Mouse (Mus musculus): ENCODE results near the gene Rsf1. TPM values are rescaled to one million over a fixed set of nuclear protein-coding genes. Genes with fewer than 3 reads are reported as not detected.

Rsf1 gene
- polyA plus RNA-seq, 1 experiment, result 16.5 TPM

DNA sequence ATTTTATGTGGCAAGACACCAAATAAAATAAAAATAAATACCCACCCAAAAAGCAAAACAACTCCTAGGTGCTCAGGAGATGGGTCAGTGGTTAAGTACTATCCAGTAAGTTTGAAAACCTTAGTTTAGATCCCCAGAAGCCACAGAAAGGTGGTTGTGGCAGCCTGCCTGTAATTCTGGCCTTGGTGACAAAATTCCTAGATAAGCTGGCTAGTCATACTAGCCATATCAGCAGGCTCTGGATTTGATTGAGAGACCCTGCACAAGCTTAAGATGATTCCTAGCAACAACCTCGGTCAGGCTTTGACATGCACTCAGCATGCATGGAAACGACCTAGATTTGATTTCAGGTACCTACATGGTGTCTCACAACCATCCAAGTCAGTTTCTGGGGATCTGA lies 49.7 kb downstream of the Rsf1 start:
- DNase-seq (ENCODE audit: extremely low spot score in 1 of 2, low spot score in 1 of 2), result no peak

DNA sequence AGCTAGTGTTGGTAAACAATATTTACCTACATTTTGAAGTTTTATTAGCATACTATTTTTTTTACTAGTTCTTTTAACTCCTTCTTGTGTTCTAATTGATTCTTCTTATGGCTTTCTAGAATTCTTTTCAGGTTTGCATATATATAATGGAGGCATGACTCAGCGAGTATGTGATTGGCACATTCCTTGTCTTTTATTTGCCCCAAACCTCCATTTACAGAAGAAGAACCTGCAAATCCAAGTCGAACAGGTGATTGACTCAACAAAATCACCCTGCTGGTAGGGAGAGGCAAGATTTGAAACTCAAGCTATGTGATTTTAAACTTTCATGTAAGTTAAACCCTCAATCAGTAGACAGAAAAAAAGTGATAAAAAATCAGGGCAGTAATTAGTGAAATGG lies 51.6 kb downstream of the Rsf1 start:
- no peak for DNase-seq (ENCODE audit: extremely low spot score in 1 of 2, low spot score in 1 of 2)

DNA sequence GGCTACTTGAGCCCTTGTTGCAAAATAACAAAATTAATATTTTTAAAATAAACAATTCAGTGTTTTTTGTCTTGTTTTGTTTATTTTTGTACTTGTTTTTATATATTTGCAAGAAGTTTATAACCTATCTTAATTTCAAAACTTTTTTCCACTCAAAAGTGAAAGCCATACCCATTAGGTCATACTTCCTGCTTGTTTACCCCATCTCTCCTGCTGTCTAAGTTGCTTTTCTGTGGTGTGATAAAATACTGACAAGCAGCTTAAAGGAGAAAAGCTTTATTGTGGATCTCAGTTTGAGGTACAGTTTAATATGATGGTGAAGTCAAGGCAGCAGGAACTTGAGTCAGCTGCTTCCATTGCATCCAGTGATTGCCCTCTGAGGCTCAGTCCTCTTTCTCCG lies 53.2 kb downstream of the Rsf1 start:
- DNase-seq (ENCODE audit: extremely low spot score in 1 of 2, low spot score in 1 of 2), result no peak

DNA sequence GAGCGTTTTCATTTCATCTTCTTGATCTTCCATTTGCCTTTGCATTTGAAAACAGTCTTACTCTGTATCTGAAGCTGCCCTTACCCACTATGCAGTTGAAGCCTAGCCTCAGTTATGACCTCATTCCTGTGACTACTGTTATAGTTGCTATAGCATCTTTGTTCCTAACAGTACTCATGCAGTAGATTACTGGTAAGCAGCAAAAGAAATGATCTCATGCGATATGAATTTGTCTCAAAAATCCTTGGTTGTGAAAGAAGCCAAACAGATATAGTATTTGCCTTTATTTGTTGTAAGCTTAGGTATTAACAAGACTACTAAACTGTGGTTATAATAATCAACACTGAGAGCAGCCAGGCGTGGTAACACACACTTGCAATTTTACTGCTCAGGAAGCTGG lies 65.4 kb downstream of the Rsf1 start:
- no peak for DNase-seq (ENCODE audit: extremely low spot score in 1 of 2, low spot score in 1 of 2)

DNA sequence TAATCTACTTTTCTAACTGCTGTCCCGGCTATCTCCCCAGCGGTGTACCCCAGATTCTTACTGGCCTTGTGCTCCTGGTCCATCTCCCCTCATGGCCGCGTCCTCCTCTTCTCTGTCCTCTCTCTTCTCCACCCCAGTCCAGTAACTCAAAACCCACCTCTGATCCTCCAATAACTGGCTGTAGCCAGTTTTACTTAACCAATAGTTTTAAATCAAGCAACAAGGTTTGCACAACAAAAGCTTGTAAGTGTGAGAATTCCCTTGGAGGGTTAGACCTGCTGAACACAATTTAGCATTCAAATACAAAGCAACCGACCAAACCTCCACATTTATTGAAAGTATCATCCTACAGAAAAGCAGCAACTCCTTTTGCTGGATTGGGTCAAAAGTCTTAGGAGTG lies 68.0 kb downstream of the Rsf1 start:
- DNase-seq (ENCODE audit: extremely low spot score in 1 of 2, low spot score in 1 of 2), result no peak

DNA sequence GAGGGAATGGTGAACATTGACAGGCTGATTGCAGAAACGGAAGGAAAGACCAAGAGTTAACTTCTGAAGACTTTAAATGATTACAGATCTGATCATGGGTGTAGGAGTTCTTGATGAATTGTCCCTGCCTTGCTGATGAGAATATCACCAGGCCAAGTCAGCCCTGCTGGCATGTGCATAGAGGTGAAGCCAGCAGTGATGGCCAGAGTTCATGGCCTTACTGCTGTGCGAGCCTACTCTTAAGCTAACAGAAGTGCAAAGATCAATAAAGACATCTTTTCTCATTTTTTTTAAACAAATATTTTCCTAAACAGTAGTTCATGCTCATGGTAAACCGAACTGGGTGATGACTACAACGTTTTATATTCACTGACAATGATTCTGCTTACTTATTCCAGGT lies 71.0 kb downstream of the Rsf1 start:
- no peak for DNase-seq (ENCODE audit: extremely low spot score in 1 of 2, low spot score in 1 of 2)

DNA sequence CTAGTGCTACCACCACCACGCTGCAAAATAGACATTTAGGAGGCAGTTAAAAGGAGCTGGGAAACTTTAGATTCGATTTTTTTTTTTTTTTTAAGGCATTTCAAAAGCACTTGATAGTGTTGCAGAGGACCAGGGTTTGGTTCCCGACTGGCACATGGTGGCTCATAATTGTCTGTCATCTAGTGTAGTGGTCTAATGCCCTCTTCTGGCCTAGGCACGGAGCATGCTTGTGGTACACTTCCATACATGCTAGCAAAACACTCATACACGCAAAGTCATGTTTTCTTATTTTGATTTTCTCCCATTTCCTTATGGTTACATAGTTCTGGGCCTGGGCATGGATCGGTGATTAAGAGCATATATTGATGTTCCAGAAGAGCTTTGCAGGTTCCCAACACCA lies 76.5 kb downstream of the Rsf1 start:
- DNase-seq (ENCODE audit: extremely low spot score in 1 of 2, low spot score in 1 of 2), result no peak

DNA sequence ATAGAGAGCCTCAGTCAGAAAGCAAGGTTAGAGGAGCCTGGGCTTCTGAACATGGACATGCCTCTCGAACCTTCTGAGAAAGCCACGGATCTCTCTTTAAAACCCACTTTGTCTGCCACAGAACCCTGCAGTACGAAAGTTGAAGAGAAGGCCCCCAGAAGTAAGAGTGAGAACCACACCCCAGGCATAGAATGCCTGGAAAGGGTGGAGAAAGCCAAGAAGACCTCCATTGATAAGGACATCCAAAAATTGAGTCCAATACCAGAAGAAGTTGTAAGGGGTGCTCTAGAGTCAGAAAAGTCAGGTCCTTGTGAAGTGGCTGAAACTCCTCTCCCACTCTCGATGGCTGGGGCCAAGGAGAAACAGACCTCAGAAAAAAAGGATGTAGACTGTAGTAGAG lies 81.9 kb downstream of the Rsf1 start:
- no peak for DNase-seq (ENCODE audit: extremely low spot score in 1 of 2, low spot score in 1 of 2)

DNA sequence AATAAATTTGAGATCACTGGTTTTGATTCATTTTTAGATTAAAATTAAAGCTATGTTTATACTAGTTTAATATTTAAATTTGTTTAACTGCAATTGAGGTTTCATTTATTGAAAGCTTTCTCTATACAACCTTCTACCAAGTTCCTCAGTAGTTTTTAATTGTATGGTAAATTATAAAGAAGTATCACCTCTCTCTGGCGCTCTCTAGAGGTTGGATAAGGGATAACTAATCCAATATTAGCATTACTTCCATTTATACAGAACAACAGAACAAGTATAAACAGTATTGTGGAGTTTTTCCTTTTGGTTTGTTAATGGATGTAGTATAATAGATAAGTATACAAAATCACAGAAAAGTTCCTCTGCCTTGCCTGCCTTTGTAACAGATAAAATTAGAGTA lies 99.5 kb downstream of the Rsf1 start:
- peak in 1 of 2 experiments; percentile 55 for DNase-seq (ENCODE audit: extremely low spot score in 1 of 2, low spot score in 1 of 2)

DNA sequence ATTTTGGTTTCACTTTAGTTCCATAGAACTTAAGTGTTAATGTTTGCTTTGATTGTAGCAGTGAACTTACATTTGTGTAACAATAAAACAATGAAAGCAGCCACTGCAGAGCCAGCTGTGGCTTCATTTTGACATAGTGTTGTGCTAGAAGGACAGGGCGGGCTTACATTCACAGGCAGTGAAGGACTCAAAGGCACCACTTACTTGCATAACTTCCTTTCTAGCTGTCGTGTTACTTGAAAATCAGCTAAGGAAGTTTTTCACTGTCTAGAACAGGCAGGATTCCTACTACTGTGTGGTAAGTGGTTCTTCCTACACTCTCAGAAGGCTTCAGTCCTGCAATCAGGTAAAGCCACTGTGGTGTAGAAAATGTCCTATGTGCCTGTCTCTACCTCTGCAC lies 108.1 kb downstream of the Rsf1 start:
- no peak for DNase-seq (ENCODE audit: extremely low spot score in 1 of 2, low spot score in 1 of 2)

DNA sequence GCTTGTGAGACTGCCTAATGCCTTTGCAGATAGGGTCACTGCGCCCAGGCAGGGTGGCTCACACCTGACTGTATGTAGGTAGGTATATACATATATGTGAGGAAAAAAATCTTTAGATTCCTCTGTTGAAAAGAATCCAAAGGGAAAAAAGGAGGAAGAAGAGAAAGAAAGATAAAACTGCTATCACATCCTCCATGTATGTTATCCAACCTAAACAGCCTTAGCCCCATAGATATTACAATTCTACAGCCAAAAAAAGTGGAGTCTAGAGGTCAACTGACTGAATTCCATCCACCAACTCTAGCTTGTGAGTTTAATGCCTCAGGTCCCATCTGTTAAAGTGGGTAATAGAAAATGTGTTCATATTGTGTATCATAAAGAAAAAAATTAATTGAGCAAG lies 115.8 kb downstream of the Rsf1 start:
- no peak for DNase-seq (ENCODE audit: extremely low spot score in 1 of 2, low spot score in 1 of 2)

DNA sequence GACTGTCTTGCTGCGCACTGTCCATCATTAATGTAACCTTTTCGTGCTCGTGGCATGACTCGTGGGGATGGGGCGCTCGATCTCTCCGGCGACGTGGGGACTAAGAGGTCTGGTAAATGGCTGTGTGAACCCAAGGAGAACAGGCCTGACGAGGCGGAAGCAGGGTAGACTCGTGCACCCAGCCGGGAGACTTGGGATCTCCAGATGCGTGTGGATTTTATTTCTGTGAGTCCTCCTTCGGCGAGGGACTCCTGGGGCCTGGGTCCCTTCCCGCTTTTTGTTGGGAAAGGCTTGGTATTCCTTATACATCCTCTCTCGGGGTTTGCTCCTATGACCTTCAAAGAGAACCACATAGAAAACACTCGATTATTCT lies 116.4 kb downstream of the Rsf1 start:
- DNase-seq (ENCODE audit: extremely low spot score in 1 of 2, low spot score in 1 of 2), result peak in 1 of 2 experiments; percentile 26

DNA sequence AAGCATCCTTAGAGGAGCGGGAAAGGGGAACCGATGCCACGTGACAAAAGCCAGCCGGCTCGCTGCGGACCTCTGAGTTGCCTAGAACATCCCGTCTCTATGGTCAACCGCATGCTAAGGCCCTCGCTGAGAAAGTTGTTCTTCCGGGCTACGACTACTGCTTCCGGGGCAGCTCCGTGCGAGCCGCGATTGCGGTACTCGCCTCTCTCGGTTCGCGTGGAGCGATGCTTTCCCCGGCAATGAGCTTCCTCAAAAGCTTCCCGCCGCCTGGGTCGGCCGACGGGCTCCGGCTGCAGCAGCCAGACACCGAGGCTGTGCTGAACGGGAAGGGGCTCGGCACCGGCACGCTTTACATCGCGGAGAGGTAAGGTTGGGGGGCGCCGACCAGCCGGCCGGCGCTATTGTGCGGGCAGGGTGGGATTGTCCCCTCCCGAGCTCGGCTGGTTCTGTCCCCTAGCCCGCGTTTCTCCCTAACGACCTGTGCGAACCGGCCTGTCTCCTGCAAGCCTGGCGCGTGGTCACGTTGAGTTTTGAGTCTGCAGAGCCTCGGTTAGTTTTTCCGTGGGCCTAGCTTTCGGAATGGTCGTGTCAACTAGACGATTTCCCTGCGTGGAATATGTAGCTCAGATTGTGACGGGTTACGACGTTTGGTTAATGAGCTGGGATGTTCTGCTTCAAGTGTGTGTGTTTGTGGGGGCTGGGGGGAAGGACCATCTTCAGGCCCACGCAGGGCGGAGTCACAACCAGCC lies 117.0 kb downstream of the Rsf1 start, which contains the start of gene Clns1a:
Clns1a (plus strand) TSS at position 129 of the 749 bp plus-strand sequence.
- peak; percentile 91 to 97 for DNase-seq (ENCODE audit: extremely low spot score in 1 of 2, low spot score in 1 of 2)

DNA sequence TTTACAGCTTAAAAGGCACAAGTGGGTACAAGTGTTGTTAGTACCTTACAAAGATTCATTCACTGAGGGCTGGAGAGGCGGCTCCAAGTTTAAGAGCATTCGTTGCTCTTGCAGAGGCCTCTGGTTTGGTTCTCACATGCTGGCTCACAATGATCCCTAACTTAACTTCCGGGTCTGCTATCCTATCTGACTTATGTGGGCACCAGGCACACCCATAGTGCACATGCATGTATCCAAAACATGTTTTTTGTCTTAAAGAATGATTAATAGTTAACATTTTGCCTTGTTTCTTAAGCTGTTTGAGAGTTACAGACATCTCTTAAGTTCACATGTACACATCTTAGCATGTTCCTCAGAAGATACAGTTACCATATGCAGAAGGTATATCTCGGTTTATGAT lies 120.5 kb downstream of the Rsf1 start:
- DNase-seq (ENCODE audit: extremely low spot score in 1 of 2, low spot score in 1 of 2), result no peak

DNA sequence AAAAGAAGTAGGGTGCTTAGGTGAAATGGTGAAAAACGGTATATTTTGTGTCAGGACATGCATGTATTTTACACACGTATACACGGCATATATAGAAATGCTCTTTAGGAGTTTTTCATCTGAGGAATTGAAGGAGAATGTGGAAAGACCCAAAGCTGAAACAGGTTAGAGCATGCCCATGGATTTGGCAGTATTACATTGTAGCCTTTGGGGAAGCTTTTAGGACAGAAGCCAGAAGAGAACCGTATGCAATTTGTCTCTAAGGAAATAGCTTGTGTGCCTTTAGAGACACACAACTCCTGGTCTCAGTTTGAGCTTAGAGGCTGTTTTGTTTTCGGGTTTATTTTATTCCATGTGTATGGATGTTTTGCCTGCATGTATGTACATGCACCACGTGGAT lies 121.4 kb downstream of the Rsf1 start:
- no peak for DNase-seq (ENCODE audit: extremely low spot score in 1 of 2, low spot score in 1 of 2)

DNA sequence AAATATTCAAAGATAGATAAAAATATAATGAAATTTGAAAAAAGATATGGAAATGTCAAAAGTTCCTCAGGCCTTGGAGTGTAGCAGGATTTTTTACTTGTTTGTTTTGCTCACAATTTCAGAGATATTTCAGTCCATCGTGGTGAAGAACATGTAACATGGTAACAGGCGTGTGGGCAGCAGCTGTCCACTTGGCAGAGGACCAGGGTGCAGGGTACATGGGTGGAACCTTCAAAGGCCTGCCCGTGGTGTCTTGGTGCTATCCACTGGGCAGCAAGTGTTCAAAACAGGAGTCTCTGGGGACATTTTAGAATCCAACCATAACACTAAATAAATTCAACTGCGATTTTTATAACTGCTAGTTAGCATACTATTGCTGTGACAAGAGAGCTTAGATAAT lies 127.4 kb downstream of the Rsf1 start:
- no peak for DNase-seq (ENCODE audit: extremely low spot score in 1 of 2, low spot score in 1 of 2)

DNA sequence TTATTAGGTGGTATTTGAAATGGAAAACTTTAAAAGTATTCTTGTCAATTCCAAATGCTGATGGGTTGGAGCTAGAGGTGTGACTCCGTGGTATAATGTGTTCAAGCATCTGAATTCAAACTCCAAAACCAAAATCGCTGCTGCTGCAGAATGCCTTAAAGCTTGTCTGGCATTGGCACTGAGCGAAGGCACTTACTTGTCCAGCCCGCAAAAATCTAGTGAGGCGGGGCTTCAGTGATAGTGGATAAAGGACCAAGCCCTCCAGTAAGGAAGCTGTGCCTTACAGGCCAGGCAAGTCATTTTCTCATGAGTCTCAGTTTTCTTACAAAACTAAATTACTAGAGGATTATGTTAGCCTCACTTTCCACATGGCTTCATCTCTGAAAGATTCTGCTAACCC lies 128.1 kb downstream of the Rsf1 start:
- DNase-seq (ENCODE audit: extremely low spot score in 1 of 2, low spot score in 1 of 2), result no peak

DNA sequence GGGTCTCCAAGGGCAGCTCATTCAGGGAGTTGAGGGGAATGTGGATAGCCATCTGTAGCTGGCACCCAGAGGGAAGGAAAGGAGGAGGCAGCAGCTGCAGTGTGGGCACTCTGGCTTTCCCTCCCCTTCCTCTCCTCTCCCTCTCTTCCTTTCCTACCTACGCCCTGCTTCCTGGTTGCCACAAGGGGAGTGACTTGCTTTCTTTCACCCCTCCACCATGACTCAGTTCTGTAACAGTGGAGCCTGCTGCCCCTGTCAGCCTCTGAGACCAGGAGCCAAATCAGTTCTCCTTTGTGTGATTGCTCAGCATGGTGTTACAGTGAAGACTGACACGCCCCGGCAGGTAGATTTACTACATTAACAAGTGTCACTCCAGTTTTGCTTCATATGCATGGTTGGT lies 129.5 kb downstream of the Rsf1 start:
- peak in 1 of 2 experiments; percentile 60 for DNase-seq (ENCODE audit: extremely low spot score in 1 of 2, low spot score in 1 of 2)

DNA sequence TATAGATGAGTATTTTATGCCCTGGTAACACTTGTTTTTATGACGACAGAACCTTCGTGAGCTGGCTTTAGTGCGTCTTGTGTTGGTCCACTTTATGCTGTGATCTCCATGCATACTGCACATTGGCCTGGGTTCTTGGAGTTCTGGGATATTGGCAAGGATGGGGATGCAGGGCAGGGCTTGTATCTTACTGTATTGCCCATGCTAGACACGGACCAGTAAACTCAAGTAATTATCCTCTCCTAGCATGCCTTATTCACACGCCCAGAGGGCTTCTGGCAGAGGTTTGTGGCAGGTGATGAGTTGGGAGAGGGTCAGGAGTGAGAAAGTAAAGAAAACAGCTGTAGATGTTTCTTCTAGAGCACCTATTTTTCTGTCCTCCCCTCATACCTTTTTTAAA lies 135.0 kb downstream of the Rsf1 start:
- DNase-seq (ENCODE audit: extremely low spot score in 1 of 2, low spot score in 1 of 2), result no peak

DNA sequence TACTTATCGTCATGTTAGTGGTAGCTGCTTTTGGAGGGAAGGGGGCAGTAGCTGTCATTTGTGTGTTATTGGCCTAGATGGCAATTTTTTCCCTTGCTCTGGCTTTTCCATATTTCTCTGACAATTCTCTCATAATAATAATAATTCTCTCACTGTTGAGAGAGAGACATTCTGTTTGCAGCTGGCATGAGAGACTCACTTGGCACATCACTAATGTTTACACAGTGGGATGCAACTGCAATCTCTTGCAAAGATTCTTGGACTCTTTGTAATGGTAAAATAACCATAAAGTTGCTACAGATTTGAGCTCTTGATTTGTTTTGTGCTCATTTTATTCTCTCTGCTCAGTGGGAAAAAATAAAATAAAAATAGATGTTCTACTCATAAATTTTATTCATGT lies 137.6 kb downstream of the Rsf1 start:
- DNase-seq (ENCODE audit: extremely low spot score in 1 of 2, low spot score in 1 of 2), result no peak

DNA sequence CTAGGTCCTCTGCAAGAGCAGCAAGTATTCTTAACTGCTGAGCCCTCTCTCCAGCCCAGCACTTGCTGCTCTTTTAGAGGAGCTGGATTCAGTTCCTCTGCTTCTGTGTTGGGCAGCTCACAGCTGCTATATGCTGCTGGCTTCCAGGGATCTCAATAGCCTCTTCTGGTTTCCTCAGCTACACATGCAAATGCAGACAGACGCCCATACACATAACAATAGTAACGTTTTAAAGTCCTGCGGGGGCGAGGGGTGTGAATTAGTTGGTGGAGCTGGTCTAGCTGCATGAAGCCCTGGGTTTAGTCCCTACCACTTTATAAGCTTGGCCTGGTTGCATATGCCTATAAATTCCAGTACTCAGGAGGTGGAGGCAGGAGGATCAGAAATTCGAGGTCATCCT lies 139.4 kb downstream of the Rsf1 start:
- peak; percentile 28 to 60 for DNase-seq (ENCODE audit: extremely low spot score in 1 of 2, low spot score in 1 of 2)

DNA sequence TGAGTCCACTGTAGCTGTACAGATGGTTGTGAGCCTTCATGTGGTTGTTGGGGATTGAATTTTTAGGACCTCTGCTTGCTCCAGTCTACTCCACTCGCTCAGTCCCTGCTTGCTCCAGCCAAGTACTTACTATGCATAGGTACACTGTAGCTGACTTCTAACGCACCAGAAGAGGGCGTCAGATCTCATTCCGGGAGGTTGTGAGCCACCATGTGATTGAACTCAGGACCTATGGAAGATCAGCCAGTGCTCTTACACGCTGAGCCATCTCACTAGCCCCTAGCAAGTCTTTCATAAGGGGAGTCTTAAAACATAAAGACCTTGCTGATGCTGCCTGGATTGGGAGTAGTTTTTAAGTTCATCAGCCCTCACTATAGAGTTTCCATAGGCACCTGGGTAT lies 140.4 kb downstream of the Rsf1 start:
- DNase-seq (ENCODE audit: extremely low spot score in 1 of 2, low spot score in 1 of 2), result no peak

All from frontal cortex, adult 2 months (tissue).